Mouse (Mus musculus): ENCODE measurements around the gene Pdzd2. TPM values are rescaled to one million over a fixed set of nuclear protein-coding genes. Genes with fewer than 3 reads are reported as not detected.

Gene Pdzd2
- polyA plus RNA-seq, 1 experiment from 2014 or later = 9.1 TPM

DNA sequence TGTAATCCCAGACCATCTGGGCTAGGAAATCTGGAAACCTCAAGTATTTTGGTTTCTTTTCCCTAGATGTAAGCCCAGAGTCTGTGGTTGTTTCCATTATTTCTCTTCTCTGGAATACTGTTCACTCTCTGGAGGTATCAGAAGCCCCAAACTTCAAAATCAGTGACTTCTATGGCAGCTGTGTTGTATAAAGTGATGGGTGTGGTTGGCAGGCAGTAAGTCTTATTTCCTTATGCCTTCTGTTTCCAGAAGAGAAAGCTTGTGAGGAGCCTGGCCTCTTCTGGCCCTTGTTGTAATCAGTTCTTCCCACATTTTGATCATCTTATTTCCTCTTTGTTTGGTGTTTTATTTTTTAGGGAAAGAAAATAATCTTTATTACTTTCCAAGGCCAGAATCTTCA, 408.8 kb downstream of the Pdzd2 start:
- Histone ChIP-seq H3K4me1 (replicated peaks; ENCODE audit: control insufficient read depth, insufficient read depth, low read length) (peaks cover 30% of the 10 kb centered on the region), H3K27ac (ENCODE audit: low read depth, low read length) (no peak overlapping the region)
- DNase-seq (ENCODE audit: low spot score) = no peak

DNA sequence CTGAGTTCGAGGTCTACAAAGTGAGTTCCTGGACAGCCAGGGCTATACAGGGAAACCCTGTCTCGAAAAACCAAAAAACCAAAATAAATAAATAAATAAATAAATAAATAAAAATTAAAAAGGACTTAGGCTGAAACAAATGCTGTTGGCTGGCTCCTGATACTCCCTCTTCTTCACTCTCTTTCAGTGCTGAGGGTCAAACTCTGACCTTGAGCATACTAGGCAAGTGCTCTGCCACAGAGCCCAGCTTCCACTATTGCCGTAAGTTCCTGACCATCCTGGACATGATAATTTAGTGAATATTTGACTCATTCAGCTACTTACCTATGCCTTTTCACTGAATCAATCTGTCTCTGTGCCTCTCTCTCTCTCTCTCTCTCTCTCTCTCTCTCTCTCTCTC, 409.3 kb downstream of the Pdzd2 start:
- Histone ChIP-seq H3K4me3 (ENCODE audit: low read depth, low read length) (no peak overlapping the region), H3K36me3 (ENCODE audit: control insufficient read depth, insufficient read depth, low read length) (no peaks in the 10 kb centered on the region; the same call in 1 of the 2 replicates), H3K4me2 (no peak overlapping the region), H3K9me3 (ENCODE audit: control insufficient read depth, low read length) (no peaks in the 10 kb centered on the region), H3K9ac (ENCODE audit: low read depth, low read length) (no peak overlapping the region), H3K4me1 (replicated peaks; ENCODE audit: control insufficient read depth, insufficient read depth, low read length) (peaks cover 31% of the 10 kb centered on the region), H3K27me3 (replicated peaks; ENCODE audit: control insufficient read depth, insufficient read depth, low read length) (no peaks in the 10 kb centered on the region), H3K27ac (ENCODE audit: low read depth, low read length) (no peak overlapping the region)
- no peak for ATAC-seq (replicated peaks; ENCODE audit: low FRiP score)
- 87% methylated on average over 3 of the region's 3 CpGs for WGBS
- no peak for DNase-seq (ENCODE audit: low spot score)

More for the DNA sequence above, 408.8 kb downstream of the Pdzd2 start:
- Histone ChIP-seq H3K27me3 (replicated peaks; ENCODE audit: control insufficient read depth, insufficient read depth, low read length) (no peaks in the 10 kb centered on the region), H3K9me3 (ENCODE audit: control insufficient read depth, low read length) (no peaks in the 10 kb centered on the region), H3K4me3 (ENCODE audit: low read depth, low read length) (no peak overlapping the region), H3K4me2 (no peak overlapping the region), H3K36me3 (ENCODE audit: control insufficient read depth, insufficient read depth, low read length) (no peaks in the 10 kb centered on the region; the same call in 1 of the 2 replicates), H3K9ac (ENCODE audit: low read depth, low read length) (no peak overlapping the region)
- ATAC-seq (replicated peaks; ENCODE audit: low FRiP score) = no peak

DNA sequence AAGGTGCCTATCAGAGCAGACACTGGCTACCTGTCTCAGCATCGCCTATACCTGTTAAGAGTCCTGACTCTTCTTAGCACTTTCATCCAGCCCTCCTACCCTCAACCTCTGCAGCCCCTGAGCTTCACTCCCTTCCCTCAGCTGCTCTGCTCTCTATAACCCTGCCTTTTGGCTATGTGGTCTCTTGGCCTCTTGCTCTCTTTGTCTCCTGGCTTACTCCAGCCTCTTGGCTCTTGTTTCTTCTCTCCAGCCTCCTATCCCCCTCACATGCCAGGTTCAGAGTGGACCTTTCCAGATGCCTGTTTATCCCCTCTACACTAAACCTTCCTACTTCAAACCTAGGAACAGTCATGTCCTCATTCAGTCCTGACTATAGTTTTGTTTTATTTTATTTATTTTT, 415.4 kb downstream of the Pdzd2 start:
- DNase-seq (ENCODE audit: low spot score) (no peak), ATAC-seq (replicated peaks; ENCODE audit: low FRiP score) (no peak)
- Histone ChIP-seq H3K4me3 (ENCODE audit: low read depth, low read length) (no peak overlapping the region), H3K27me3 (replicated peaks; ENCODE audit: control insufficient read depth, insufficient read depth, low read length) (no peaks in the 10 kb centered on the region), H3K9ac (ENCODE audit: low read depth, low read length) (no peak overlapping the region), H3K4me1 (replicated peaks; ENCODE audit: control insufficient read depth, insufficient read depth, low read length) (peaks cover 23% of the 10 kb centered on the region), H3K4me2 (peak overlapping the region; percentile 36), H3K36me3 (ENCODE audit: control insufficient read depth, insufficient read depth, low read length) (no peaks in the 10 kb centered on the region), H3K9me3 (ENCODE audit: control insufficient read depth, low read length) (no peaks in the 10 kb centered on the region), H3K27ac (ENCODE audit: low read depth, low read length) (no peak overlapping the region)
- WGBS = 75% methylated on average over 1 of the region's 1 CpGs

DNA sequence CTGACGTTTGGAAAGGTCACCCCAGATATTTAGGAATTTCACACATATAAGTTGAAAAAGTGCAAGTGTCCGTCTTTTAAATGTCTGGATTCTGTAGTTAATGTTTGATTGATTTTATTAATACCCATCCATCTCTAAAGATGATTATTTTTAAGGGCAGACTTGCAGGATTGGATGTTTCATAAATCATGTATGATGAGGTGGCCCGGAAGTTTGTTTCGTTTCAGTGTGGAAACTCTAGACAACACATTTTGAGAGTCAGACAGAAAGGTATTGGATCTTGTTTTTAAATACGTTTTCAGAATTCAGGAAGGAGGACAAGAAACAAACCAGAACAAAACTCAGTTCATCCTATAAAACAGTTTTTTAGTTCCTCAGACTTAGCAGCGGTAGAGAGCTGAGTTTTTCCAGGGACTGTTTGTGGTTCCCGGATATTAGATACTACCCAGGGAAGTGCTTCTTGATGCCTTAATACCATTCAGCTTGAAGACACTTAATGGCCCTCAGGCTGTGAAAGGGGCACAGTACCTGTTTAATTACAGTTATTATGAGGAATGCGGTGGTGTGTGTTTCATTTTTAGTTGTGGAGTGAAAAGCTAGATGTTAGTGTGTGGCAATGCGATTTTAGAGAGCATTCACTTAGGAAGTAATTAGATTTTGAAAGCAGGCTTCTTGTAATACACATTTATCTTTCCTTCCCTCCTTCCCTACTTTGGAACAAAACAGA, 416.9 kb downstream of the Pdzd2 start:
- ATAC-seq (replicated peaks; ENCODE audit: low FRiP score) (no peak), DNase-seq (ENCODE audit: low spot score) (no peak)
- no peaks in the 10 kb centered on the region for H3K36me3 ChIP-seq (ENCODE audit: control insufficient read depth, insufficient read depth, low read length)
- H3K4me3 ChIP-seq (ENCODE audit: low read depth, low read length) = peak overlapping the region; percentile 95
- H3K9ac ChIP-seq (ENCODE audit: low read depth, low read length) = peak overlapping the region; percentile 97
- WGBS = 16% methylated on average over 9 of the region's 9 CpGs
- H3K27me3 ChIP-seq (replicated peaks; ENCODE audit: control insufficient read depth, insufficient read depth, low read length) = no peaks in the 10 kb centered on the region; the same call in 1 of the 2 replicates
- peak overlapping the region; percentile 92 for H3K4me2 ChIP-seq
- no peak overlapping the region; the same call in 1 of the 2 replicates for H3K27ac ChIP-seq (ENCODE audit: low read depth, low read length)
- peaks cover 23% of the 10 kb centered on the region for H3K4me1 ChIP-seq (replicated peaks; ENCODE audit: control insufficient read depth, insufficient read depth, low read length)
- H3K9me3 ChIP-seq (ENCODE audit: control insufficient read depth, low read length) = no peaks in the 10 kb centered on the region

DNA sequence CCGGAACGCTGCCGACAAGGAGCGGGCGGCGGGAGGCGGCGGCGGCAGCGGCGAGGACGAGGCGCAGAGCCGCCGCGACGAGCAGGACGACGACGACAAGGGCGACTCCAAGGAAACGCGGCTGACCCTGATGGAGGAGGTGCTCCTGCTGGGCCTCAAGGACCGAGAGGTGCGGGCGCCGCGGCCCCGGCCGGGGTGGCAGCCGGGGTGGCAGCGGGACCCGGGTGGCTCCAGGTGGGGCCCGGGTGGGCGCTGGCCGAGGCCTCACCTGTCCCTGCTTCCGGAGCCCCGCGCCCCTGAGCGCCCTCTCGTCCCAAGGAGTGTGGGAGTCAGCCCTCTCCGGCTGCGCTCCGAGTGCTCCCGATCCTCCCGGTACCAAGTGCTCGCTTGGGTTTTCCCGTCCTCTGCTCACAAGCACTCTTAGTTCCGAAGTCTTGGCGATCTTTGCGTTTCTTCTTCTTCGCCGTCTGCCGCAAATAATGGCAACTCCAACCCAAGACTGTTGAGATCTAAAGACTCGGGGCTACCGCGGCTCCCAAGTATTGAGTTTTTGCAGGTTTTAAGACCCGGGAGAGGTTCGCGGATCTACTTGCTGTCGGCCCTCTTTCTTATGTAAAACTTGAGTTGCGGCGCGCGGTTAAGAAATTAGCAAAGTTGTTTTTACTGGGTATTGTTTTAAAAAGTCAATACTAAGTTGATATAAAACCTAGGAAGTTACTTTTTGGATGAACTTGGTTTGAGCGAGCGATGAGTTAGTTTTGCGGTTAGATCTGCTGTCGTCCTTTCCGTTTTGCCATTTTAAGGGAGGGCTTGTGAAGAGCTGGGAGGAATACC, 417.7 kb downstream of the Pdzd2 start, which contains the start of gene 1810049J17Rik:
TSS of gene 1810049J17Rik (minus strand) at position 112 of the 834 bp plus-strand sequence.
- ATAC-seq (replicated peaks; ENCODE audit: low FRiP score) = peak; percentile 24; the same call in 1 of the 2 replicates
- Histone ChIP-seq H3K9ac (ENCODE audit: low read depth, low read length) (peak within 1 kb of the TSS; percentile 97), H3K27me3 (replicated peaks; ENCODE audit: control insufficient read depth, insufficient read depth, low read length) (no peaks in the 10 kb centered on the region; the same call in 1 of the 2 replicates), H3K4me3 (ENCODE audit: low read depth, low read length) (peak within 1 kb of the TSS; percentile 95), H3K36me3 (ENCODE audit: control insufficient read depth, insufficient read depth, low read length) (no peaks in the 10 kb centered on the region), H3K4me1 (replicated peaks; ENCODE audit: control insufficient read depth, insufficient read depth, low read length) (peaks cover 20% of the 10 kb centered on the region), H3K9me3 (ENCODE audit: control insufficient read depth, low read length) (no peaks in the 10 kb centered on the region), H3K27ac (ENCODE audit: low read depth, low read length) (peak within 1 kb of the TSS; percentile 93), H3K4me2 (peak within 1 kb of the TSS; percentile 92)
- WGBS = under 1% methylated on average over 68 of the region's 70 CpGs
- peak; percentile 71 for DNase-seq (ENCODE audit: low spot score)

DNA sequence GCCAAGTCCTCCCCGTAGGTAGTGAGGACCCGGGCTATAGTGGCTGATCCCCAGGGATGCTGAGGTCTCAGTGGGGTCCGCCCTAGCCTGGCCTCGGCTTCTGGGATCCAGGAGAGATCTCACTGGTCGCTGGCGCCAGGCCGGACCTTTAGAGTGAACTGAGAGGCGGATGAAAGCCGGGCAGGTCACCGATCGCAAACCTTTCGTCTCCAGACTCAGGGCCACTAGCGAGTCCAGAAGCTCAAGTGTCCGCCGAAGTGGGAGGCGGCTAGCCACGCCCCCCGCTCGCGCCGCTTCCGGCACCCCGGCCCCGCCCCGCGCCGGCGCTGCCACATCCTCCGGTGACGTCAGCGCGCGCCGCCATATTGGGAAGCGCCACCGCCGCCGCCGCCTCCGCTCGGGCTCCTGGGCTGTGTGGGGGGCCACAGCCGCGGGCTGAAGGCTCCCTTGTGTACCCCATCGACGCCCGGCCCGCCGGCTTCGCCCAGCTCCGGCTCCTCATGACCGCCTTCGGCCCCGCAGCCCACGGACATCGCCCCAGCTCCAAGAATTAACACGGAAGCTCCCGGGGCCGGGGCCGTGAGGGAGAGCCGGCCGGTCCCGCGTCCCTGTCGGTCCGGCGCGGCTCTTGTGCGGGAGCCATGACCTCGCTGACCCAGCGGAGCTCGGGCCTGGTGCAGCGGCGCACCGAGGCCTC, 418.5 kb downstream of the Pdzd2 start, which contains the start of gene Golph3:
TSS of gene Golph3 (plus strand) at position 360 of the 697 bp plus-strand sequence.
- no peaks in the 10 kb centered on the region for H3K36me3 ChIP-seq (ENCODE audit: control insufficient read depth, insufficient read depth, low read length)
- under 1% methylated on average over 74 of the region's 74 CpGs for WGBS
- H3K9me3 ChIP-seq (ENCODE audit: control insufficient read depth, low read length) = no peaks in the 10 kb centered on the region
- peak; percentile 91 for ATAC-seq (replicated peaks; ENCODE audit: low FRiP score)
- H3K9ac ChIP-seq (ENCODE audit: low read depth, low read length) = peak within 1 kb of the TSS; percentile 97
- peaks cover 19% of the 10 kb centered on the region for H3K4me1 ChIP-seq (replicated peaks; ENCODE audit: control insufficient read depth, insufficient read depth, low read length)
- H3K27ac ChIP-seq (ENCODE audit: low read depth, low read length) = peak within 1 kb of the TSS; percentile 93
- DNase-seq (ENCODE audit: low spot score) = peak; percentile 94
- H3K4me2 ChIP-seq = peak within 1 kb of the TSS; percentile 92
- H3K4me3 ChIP-seq (ENCODE audit: low read depth, low read length) = peak within 1 kb of the TSS; percentile 95
- no peaks in the 10 kb centered on the region; the same call in 1 of the 2 replicates for H3K27me3 ChIP-seq (replicated peaks; ENCODE audit: control insufficient read depth, insufficient read depth, low read length)

DNA sequence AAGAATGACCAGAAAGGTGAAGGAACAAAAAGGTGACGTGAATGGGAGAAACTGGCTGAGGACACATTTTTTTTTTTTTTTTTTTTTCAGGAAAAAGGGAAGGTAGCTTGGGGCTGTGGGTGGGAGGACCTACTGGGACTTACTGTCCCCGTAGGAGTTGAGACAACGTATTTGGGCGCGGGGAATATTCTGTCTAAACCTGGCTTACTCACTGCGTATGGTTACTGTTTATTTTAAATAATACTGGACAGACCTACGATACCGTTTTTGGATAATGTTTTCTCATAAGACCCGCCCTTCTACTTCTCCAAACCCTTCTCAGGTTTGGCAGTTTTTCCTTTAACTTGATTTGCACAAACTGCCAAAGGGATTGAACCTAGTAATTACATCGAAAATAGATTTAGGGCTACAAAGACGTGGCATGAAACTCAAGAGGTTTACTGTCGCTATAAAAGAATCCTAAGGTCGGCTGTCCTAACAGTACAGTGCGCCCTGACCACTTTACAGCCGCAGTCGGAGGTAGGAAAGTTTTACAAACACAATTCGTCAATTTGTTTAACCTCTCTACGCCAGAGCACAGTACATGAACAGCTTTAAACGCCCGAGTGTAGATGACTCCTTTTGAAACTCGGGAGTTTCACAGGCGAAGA, 419.2 kb downstream of the Pdzd2 start:
- Histone ChIP-seq H3K36me3 (ENCODE audit: control insufficient read depth, insufficient read depth, low read length) (no peaks in the 10 kb centered on the region), H3K9ac (ENCODE audit: low read depth, low read length) (peak overlapping the region; percentile 97), H3K9me3 (ENCODE audit: control insufficient read depth, low read length) (no peaks in the 10 kb centered on the region), H3K4me1 (replicated peaks; ENCODE audit: control insufficient read depth, insufficient read depth, low read length) (peaks cover 13% of the 10 kb centered on the region), H3K27me3 (replicated peaks; ENCODE audit: control insufficient read depth, insufficient read depth, low read length) (no peaks in the 10 kb centered on the region; the same call in 1 of the 2 replicates), H3K27ac (ENCODE audit: low read depth, low read length) (no peak overlapping the region), H3K4me2 (peak overlapping the region; percentile 92), H3K4me3 (ENCODE audit: low read depth, low read length) (peak overlapping the region; percentile 95)
- 4% methylated on average over 22 of the region's 22 CpGs for WGBS
- DNase-seq (ENCODE audit: low spot score) = no peak
- peak; percentile 22 for ATAC-seq (replicated peaks; ENCODE audit: low FRiP score)

DNA sequence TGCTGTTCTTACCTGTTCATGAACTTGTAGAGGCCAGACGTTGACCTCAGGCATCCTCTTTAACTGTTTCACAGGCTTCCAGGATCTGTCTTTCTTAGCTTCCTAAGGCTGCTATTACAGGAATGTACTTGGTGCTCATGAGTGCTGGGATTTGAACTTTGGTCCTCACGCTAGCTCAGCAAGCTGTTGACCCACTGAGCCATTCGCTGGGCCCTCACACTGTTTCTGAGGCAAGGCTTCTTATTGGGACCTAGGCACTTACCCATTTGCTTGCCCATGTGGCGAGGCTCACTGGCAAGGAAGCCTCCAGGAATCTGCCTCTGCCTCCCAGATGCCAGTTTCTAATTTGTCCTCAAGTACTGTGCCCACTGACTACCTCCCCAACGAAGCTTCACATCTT, 419.8 kb downstream of the Pdzd2 start:
- Histone ChIP-seq H3K4me3 (ENCODE audit: low read depth, low read length) (no peak overlapping the region), H3K4me2 (no peak overlapping the region; the same call in 1 of the 2 replicates), H3K36me3 (ENCODE audit: control insufficient read depth, insufficient read depth, low read length) (no peaks in the 10 kb centered on the region), H3K27ac (ENCODE audit: low read depth, low read length) (no peak overlapping the region), H3K27me3 (replicated peaks; ENCODE audit: control insufficient read depth, insufficient read depth, low read length) (no peaks in the 10 kb centered on the region; the same call in 1 of the 2 replicates), H3K4me1 (replicated peaks; ENCODE audit: control insufficient read depth, insufficient read depth, low read length) (peaks cover 13% of the 10 kb centered on the region), H3K9ac (ENCODE audit: low read depth, low read length) (no peak overlapping the region), H3K9me3 (ENCODE audit: control insufficient read depth, low read length) (no peaks in the 10 kb centered on the region)
- DNase-seq (ENCODE audit: low spot score) (no peak), ATAC-seq (replicated peaks; ENCODE audit: low FRiP score) (no peak)
- WGBS = 42% methylated on average over 5 of the region's 5 CpGs

Data from liver, embryonic 11.5 days (tissue).